Mouse (Mus musculus) embryonic fibroblast, embryonic 13.5 days (primary cell): ENCODE results near the gene Kcnmb2. TPM values are rescaled to one million over a fixed set of nuclear protein-coding genes. Genes with fewer than 3 reads are reported as not detected.

Experiments
- H3K27ac ChIP-seq: 2 replicates; pipeline ENCODE4 v1.5.1; 2012; ENCODE audit warnings: low read length, control low read depth, inconsistent platforms; ENCODE audit not compliant: insufficient read depth
- H3K4me1 ChIP-seq: 2 replicates; pipeline ENCODE4 v1.6.1; 2011; ENCODE audit warnings: low read length; ENCODE audit not compliant: control insufficient read depth, insufficient read depth
- H3K4me3 ChIP-seq: 2 replicates; pipeline ENCODE4 v1.5.1; 2011; ENCODE audit warnings: mild to moderate bottlenecking, control low read depth, low read length; ENCODE audit not compliant: insufficient read depth
- CTCF ChIP-seq: IDR thresholded peaks from 2 replicates; pipeline ENCODE4 v1.5.1; 2011; ENCODE audit warnings: mild to moderate bottlenecking, control low read depth, low read length, moderate library complexity, borderline replicate concordance; ENCODE audit not compliant: insufficient read depth
- POLR2A ChIP-seq: IDR thresholded peaks from 2 replicates; pipeline ENCODE4 v1.6.1; 2011; ENCODE audit warnings: low read depth, mild to moderate bottlenecking, control low read depth, low read length, moderate library complexity
- polyA plus RNA-seq: library from polyadenylated mRNA; stranded (reverse); fragments of >200 nt; gene quantifications from 2 replicates; pipeline ENCODE4 v1.2.4, GENCODE M21; 2011; ENCODE audit warnings: low read depth; ENCODE audit not compliant: missing spikeins, insufficient read length

Gene Kcnmb2
- polyA plus RNA-seq, 1 experiment, result not detected

DNA sequence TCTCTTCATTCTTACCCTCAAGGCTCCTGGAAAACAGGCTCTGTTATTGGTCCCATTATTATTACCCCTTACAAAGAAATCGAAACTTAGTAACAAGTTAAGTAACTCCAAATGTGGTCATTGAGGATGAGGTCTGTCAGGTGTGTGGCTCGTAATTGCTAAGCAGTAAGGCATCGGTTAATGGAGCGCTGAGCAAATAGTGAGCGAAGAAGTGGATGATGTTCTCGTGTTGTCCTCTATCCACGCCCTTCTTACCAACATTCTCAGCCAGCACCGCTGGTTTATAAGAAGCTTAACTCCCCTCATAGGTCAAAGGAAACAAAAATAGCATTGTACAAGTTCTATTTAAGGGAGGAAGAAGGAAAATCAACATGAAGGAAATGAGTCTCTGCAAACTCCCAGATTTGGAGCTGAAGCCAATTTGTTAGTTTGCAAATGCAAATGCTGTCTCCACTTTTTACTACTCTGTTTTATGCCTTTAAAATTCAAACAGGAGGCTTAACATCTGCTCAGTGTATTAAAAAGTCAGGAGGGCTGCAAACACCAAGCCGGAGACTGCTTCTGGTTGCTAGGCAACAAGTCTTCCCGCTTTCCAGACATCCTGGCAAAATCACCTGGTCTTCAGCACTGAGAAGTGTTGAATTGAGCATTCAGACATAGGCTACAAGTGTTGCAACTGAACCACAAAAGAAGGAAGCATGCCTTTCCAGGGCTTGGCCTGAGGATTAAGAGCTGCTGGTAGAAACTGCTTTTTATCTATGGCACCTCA lies 157.8 kb downstream of the Kcnmb2 start:
- Histone ChIP-seq H3K4me1 (no peaks in the 10 kb centered on the region), H3K4me3 (no peak overlapping the region), H3K27ac (no peak overlapping the region)
- TF ChIP-seq CTCF (no peak), POLR2A (no peak)

DNA sequence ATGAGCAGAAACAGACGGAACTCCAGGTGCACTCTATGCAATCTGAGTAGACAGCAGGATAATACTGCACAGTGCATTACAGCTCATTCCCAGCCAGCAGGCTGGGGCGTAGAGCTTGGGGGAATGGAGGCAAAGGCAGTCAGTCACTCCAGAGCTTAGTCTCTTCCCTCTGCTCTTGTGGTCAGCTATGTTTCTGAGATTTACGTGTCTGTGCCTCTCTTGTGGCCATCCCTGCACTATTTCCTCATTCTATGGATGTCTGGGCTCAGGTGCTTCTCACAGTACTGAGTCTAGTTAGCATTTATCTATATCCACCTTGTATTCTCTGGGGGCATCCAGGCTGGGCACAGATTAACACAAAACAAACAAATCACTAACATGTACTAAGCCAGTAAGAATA lies 160.4 kb downstream of the Kcnmb2 start:
- Histone ChIP-seq H3K27ac (no peak overlapping the region), H3K4me3 (no peak overlapping the region), H3K4me1 (no peaks in the 10 kb centered on the region)
- TF ChIP-seq POLR2A (no peak), CTCF (no peak)

DNA sequence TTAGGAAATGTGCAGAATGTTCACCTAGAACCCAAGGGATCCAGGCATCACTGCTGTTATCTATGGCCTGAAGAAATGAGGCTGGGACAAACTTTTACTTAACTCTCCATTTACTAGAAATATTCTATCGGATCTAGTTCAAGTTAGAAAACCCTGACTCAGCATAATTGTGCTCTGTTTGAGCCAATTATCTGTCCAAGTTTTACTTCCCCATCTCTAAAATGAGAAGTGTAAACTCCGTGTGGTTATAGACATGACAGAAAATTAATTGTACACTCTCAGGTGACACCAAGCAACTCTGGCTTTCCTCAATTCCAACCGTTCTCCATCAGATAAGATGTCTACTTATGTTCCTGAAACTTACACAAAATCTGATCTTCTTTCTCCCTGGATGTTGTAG lies 161.0 kb downstream of the Kcnmb2 start:
- no peaks in the 10 kb centered on the region for H3K4me1 ChIP-seq
- no peak overlapping the region for H3K4me3 ChIP-seq
- TF ChIP-seq POLR2A, result no peak
- TF ChIP-seq CTCF, result no peak
- H3K27ac ChIP-seq, result no peak overlapping the region

DNA sequence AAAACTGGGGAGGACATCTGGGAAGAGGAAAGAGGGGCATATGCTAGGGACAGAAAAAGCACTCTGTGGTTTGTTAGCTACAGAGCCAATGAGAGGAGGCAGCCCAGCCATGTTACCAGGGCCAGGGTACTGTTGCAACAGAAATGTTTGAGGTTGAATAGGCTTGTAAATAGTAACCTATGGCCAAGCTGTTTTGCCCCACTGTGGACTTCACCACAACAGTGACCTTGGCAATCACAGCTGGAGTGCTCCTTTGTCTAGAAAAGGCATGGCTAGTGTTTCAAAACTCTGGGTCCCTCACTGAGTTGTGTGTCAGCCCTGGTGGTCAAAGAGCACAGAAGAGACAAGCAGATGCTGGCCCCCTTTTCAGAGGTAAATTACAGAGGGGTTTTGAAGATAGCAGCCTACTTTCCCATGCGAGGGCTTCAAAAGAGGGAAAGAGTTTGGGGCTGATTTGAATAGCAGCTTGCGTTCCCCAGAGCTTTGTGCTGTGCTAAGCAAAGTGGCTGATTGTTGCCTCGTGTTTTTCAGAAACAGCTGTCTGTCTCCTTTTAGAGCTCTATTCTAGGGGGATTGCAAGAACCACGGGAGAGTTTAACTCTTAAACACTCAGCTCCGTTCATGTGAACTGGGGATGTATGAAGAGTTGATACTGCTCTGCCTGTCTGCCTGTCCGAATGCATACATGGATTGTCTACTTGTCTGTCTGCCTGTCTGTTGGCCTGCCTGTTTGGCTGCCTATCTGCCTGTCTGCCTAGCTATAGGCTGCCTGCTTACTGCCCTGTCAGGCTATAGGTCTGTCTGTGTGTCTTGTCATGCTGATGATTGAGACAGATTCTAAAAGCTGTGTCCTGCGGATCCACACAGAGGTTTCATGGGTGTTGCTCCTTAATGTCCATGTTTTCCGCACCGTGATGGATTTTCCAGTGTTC lies 165.0 kb downstream of the Kcnmb2 start:
- no peak overlapping the region for H3K4me3 ChIP-seq
- H3K27ac ChIP-seq, result no peak overlapping the region
- H3K4me1 ChIP-seq, result no peaks in the 10 kb centered on the region
- TF ChIP-seq CTCF (no peak), POLR2A (no peak)

DNA sequence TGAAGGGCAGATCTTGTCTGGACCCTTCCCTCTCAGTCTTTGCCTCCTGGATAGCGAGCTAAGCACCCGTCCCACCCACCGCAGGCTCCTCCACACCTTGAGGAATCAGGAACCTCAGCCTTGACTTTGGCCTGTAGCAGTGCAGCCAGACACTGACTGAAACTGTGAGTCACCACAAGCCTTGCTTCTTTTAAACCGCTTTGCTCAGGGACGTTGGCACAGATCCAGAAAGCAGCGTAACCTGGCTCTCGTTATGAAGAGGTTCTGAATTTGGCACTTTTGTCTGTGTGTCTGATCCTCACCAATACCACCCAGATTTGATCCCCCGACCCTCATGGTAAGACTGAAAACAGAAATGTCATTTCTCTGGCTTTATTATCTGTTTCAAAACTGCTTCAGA lies 171.6 kb downstream of the Kcnmb2 start:
- no peak overlapping the region for H3K4me3 ChIP-seq
- H3K4me1 ChIP-seq, result no peaks in the 10 kb centered on the region
- H3K27ac ChIP-seq, result no peak overlapping the region
- TF ChIP-seq POLR2A, result no peak
- no peak for TF ChIP-seq CTCF

DNA sequence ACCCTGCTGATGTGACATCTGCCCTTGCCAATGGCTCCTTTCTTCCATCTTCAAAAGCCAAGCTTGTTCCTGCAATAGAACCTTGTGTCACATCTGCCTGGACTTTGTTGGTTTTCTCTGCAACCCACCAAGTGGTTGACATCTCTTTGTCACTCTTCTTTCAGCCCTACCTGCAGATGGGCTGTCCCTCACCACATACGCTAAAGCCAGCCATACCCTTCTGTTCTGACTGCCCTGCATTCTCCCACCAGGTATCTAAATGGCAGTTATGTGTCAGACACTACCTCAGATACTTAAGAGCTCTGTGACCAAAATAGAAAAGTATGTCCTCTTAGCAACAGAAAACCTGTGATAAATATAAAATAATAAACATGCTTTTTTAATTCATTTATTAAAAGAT lies 186.5 kb downstream of the Kcnmb2 start:
- no peak overlapping the region for H3K4me3 ChIP-seq

DNA sequence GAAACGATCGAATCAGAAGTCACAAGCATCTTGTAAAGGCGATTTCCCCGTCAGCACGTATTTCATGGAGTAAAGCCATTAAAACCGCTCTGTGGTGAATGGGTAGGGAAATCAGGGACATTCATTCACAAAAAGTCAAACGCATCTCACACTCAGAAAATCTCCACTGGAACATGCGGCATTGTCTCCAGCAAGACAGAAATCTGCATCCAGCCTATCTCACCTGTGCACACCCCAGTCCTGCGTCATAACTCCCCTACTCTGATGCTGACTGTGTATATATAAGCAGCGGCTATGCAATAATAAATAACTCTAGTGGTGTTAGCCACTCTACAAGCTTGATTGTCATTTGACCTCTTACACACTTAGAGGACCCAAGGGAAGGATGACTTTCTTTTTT lies 199.1 kb downstream of the Kcnmb2 start:
- no peak for TF ChIP-seq CTCF
- Histone ChIP-seq H3K4me3 (no peak overlapping the region), H3K4me1 (no peaks in the 10 kb centered on the region), H3K27ac (no peak overlapping the region)

More for the DNA sequence above, 186.5 kb downstream of the Kcnmb2 start:
- TF ChIP-seq CTCF (no peak), POLR2A (no peak)
- H3K4me1 ChIP-seq, result no peaks in the 10 kb centered on the region
- no peak overlapping the region for H3K27ac ChIP-seq

DNA sequence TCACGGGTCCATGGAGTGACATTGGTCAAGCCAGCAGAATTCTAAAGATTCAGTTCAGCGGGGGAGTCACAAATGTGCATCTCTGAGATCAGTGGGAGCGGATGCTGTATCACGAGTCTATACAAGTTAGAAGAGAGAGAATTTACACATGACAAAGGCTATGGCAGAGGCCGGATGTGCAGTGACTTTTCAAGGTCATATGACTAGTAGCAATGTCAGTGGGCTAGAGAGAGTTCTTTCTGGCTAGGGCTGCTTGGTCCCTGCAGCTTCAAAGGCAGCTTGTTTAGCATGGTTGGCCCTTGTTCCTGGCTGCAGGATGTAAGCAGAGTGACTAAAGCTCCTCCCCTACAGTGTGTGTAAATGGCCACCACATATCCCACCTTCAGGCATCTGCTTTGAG lies 217.5 kb downstream of the Kcnmb2 start:
- no peak for TF ChIP-seq POLR2A
- no peak overlapping the region for H3K27ac ChIP-seq
- no peak overlapping the region for H3K4me3 ChIP-seq
- H3K4me1 ChIP-seq, result no peaks in the 10 kb centered on the region

DNA sequence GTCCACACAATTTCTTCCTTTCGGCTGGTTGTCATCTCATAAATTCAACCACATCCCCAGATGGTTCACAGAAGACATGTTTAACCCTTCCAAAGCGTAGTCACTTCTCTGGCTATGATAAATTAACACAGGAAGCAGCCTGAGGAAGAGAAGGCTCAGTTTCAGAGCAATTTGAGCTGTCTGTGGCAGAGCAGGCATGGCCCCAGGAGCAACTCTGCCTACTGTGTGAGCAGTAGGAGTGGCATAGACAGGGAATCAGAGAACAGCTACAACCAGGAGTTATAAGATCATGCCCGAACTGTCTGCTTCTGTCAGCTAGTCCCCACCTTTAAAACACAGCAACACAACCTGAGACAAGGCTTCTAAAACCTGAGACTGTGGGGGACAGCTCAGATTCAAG lies 219.4 kb downstream of the Kcnmb2 start:
- Histone ChIP-seq H3K27ac (no peak overlapping the region), H3K4me1 (no peaks in the 10 kb centered on the region), H3K4me3 (no peak overlapping the region)
- TF ChIP-seq POLR2A, result no peak
- no peak for TF ChIP-seq CTCF

DNA sequence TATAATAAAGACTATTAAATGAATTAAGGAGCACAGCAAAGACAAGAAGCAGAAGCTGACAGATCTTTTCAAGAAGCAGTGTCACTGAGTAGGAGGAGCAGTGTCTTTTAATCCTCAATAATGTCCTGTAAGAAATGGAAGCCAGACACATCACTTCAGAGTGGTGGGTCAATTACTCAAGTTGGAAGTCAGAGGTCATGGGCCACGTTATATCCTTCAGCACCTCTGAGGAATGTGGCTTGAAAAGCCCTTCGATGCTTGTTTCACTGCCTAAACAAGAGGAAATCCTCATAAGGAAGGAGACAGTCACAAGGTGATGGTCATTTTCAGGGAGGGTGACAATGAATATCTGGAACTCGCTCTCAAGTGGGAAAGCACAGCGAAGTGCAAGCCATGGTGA lies 223.1 kb downstream of the Kcnmb2 start:
- TF ChIP-seq CTCF (no peak), POLR2A (no peak)
- no peak overlapping the region for H3K27ac ChIP-seq
- H3K4me1 ChIP-seq, result no peaks in the 10 kb centered on the region
- H3K4me3 ChIP-seq, result no peak overlapping the region
